Mouse (Mus musculus): ENCODE measurements around the gene Sumo3.

GRCm38 (mm10) chr10:77556631-77557030 is 49.3 kb upstream of the Sumo3 start:
- TF ChIP-seq CTCF (IDR thresholded peaks at IDR 0.05; ENCODE audit: extremely low read depth, insufficient read depth, insufficient read length, insufficient replicate concordance) (no peak), POLR2A (IDR thresholded peaks at IDR 0.05; ENCODE audit: low read depth, low read length) (no peak)

Data from spleen, adult 2 months (tissue).